Mouse (Mus musculus) kidney, embryonic 16.5 days (tissue): Measurements from ENCODE around the gene Zdhhc18. TPM values are rescaled to one million over a fixed set of nuclear protein-coding genes. Genes with fewer than 3 reads are reported as not detected.
"Not testable (repeated sequence)": the region's sequence is repeated elsewhere in the genome, so short reads cannot be mapped to it uniquely, and the experiment has no call there.

ENCODE experiments used
- ATAC-seq: fragments of 200-750 bp; cut with Nextera tagmentation; 2 replicates; pipeline ENCODE4 v1.8.0; 2017; ENCODE audit warnings: moderate TSS enrichment; ENCODE audit not compliant: low FRiP score, low TSS enrichment
- H3K27ac ChIP-seq: fragments of 300-500 bp; sonication (generic); 2 replicates; pipeline ENCODE4 v1.5.1; 2014; ENCODE audit warnings: low read length
- H3K27me3 ChIP-seq: fragments of 300-500 bp; sonication (generic); 2 replicates; pipeline ENCODE4 v1.6.1; 2014; ENCODE audit warnings: low read length, control low read depth, mixed read lengths; ENCODE audit not compliant: insufficient read depth
- H3K36me3 ChIP-seq: fragments of 300-500 bp; sonication (generic); 2 replicates; pipeline ENCODE4 v1.6.1; 2014; ENCODE audit warnings: low read length, control low read depth, mixed read lengths; ENCODE audit not compliant: insufficient read depth
- H3K4me1 ChIP-seq: fragments of 300-500 bp; sonication (generic); 2 replicates; pipeline ENCODE4 v1.6.1; 2014; ENCODE audit warnings: low read length, control low read depth, mixed read lengths; ENCODE audit not compliant: insufficient read depth
- H3K4me2 ChIP-seq: fragments of 300-500 bp; sonication (generic); replicated peaks from 2 replicates; pipeline ENCODE4 v1.6.1; 2014; ENCODE audit warnings: low read depth, low read length
- H3K4me3 ChIP-seq: fragments of 300-500 bp; sonication (generic); 2 replicates; pipeline ENCODE4 v1.5.1; 2014; ENCODE audit warnings: mild to moderate bottlenecking, low read length
- H3K9ac ChIP-seq: fragments of 300-500 bp; sonication (generic); replicated peaks from 2 replicates; pipeline ENCODE4 v1.6.1; 2014; ENCODE audit warnings: low read length
- H3K9me3 ChIP-seq: fragments of 300-500 bp; sonication (generic); 2 replicates; pipeline ENCODE4 v1.6.1; 2016; ENCODE audit warnings: low read length, control low read depth
- WGBS: fragments of 180-500 bp; shearing (Covaris S2); extraction: QIAGEN DNeasy Blood & Tissue Kit; methylation state at CpG from one replicate; pipeline ENCODE4 v1.1.7; 2014; 5-methylcytosine and 5-hydroxymethylcytosine counted together
- polyA plus RNA-seq: library from polyadenylated mRNA; unstranded; fragments of >200 nt; fragmentation: Nextera tagmentation; extraction: Ambion mirVana; gene quantifications from 2 replicates; pipeline ENCODE4 v1.2.1, GENCODE M21; 2015

Gene Zdhhc18
- polyA plus RNA-seq, 1 experiment from 2014 or later = 4.4 TPM

GRCm38 (mm10) chr4:133656997-133657396 lies 7.0 kb upstream of the Zdhhc18 start:
- no peaks in the 10 kb centered on the region for H3K9me3 ChIP-seq
- H3K4me2 ChIP-seq = no peak overlapping the region
- peaks cover 2% of the 10 kb centered on the region; the same call in 1 of the 2 replicates for H3K36me3 ChIP-seq
- 0 out of 2 replicates have a peak overlapping the region, but pooled peaks have one; percentile 11 for H3K9ac ChIP-seq
- peaks cover 52% of the 10 kb centered on the region for H3K4me1 ChIP-seq
- no peak overlapping the region for H3K4me3 ChIP-seq
- 22% methylated on average over 4 of the region's 4 CpGs for WGBS
- H3K27me3 ChIP-seq = no peaks in the 10 kb centered on the region
- no peak for ATAC-seq
- H3K27ac ChIP-seq = peak overlapping the region; percentile 73; the same call in 1 of the 2 replicates

- peak overlapping the region; percentile 73 for H3K27ac ChIP-seq
- WGBS = 28% methylated on average over 4 of the region's 4 CpGs
- no peak overlapping the region for H3K9ac ChIP-seq
- H3K9me3 ChIP-seq = no peaks in the 10 kb centered on the region
- no peaks in the 10 kb centered on the region for H3K36me3 ChIP-seq
- H3K4me3 ChIP-seq = no peak overlapping the region
- H3K4me1 ChIP-seq = peaks cover 59% of the 10 kb centered on the region
- no peaks in the 10 kb centered on the region for H3K27me3 ChIP-seq
- H3K4me2 ChIP-seq = 0 out of 2 replicates have a peak overlapping the region, but pooled peaks have one; percentile 12
- peak; percentile 72 for ATAC-seq
These were observed 6.3 kb upstream of the Zdhhc18 start for GRCm38 (mm10) chr4:133656294-133656693.

GRCm38 (mm10) chr4:133654070-133654469 lies 4.1 kb upstream of the Zdhhc18 start:
- not testable (repeated sequence) for H3K4me2 ChIP-seq, H3K9me3 ChIP-seq, ATAC-seq, H3K27ac ChIP-seq, H3K9ac ChIP-seq, H3K36me3 ChIP-seq, H3K27me3 ChIP-seq, H3K4me3 ChIP-seq
- H3K4me1 ChIP-seq = peaks cover 45% of the 10 kb centered on the region
- 93% methylated on average over 5 of the region's 5 CpGs for WGBS

- WGBS = 84% methylated on average over 10 of the region's 10 CpGs
- Histone ChIP-seq H3K9me3 (no peaks in the 10 kb centered on the region), H3K9ac (no peak overlapping the region), H3K27me3 (no peaks in the 10 kb centered on the region), H3K4me2 (no peak overlapping the region), H3K36me3 (no peaks in the 10 kb centered on the region), H3K27ac (no peak overlapping the region), H3K4me3 (no peak overlapping the region), H3K4me1 (peaks cover 32% of the 10 kb centered on the region)
- ATAC-seq = no peak
These were observed 2.8 kb upstream of the Zdhhc18 start for GRCm38 (mm10) chr4:133652746-133653145.

- no peak overlapping the region for H3K4me3 ChIP-seq
- no peak overlapping the region for H3K9ac ChIP-seq
- H3K36me3 ChIP-seq = no peaks in the 10 kb centered on the region
- H3K9me3 ChIP-seq = no peaks in the 10 kb centered on the region
- no peak overlapping the region for H3K4me2 ChIP-seq
- peaks cover 27% of the 10 kb centered on the region for H3K4me1 ChIP-seq
- ATAC-seq = no peak
- peak overlapping the region; percentile 29; the same call in 1 of the 2 replicates for H3K27ac ChIP-seq
- no peaks in the 10 kb centered on the region for H3K27me3 ChIP-seq
- WGBS = 49% methylated on average over 4 of the region's 4 CpGs
These were observed 2.0 kb upstream of the Zdhhc18 start for GRCm38 (mm10) chr4:133651986-133652385.

GRCm38 (mm10) chr4:133651445-133651844 lies 1.5 kb upstream of the Zdhhc18 start:
- Histone ChIP-seq H3K4me2 (no peak overlapping the region), H3K9me3 (no peaks in the 10 kb centered on the region), H3K27ac (peak overlapping the region; percentile 29; the same call in 1 of the 2 replicates), H3K9ac (0 out of 2 replicates have a peak overlapping the region, but pooled peaks have one; percentile 29), H3K4me3 (no peak overlapping the region), H3K27me3 (no peaks in the 10 kb centered on the region), H3K36me3 (no peaks in the 10 kb centered on the region), H3K4me1 (peaks cover 21% of the 10 kb centered on the region)
- 33% methylated on average over 10 of the region's 10 CpGs for WGBS
- no peak for ATAC-seq

- Histone ChIP-seq H3K4me1 (peaks cover 16% of the 10 kb centered on the region), H3K27ac (peak overlapping the region; percentile 64)
- 79% methylated on average over 5 of the region's 5 CpGs for WGBS
These were observed 490 bp downstream of the Zdhhc18 start for GRCm38 (mm10) chr4:133649464-133649863.

GRCm38 (mm10) chr4:133645680-133646079 lies 4.3 kb downstream of the Zdhhc18 start:
- 49% methylated on average over 21 of the region's 21 CpGs for WGBS
- no peak overlapping the region for H3K9ac ChIP-seq
- peaks cover 6% of the 10 kb centered on the region; the same call in 1 of the 2 replicates for H3K4me1 ChIP-seq
- H3K4me3 ChIP-seq = no peak overlapping the region
- peaks cover 10% of the 10 kb centered on the region; the same call in 1 of the 2 replicates for H3K9me3 ChIP-seq
- no peak for ATAC-seq
- H3K4me2 ChIP-seq = peak overlapping the region; percentile 2; the same call in 1 of the 2 replicates
- no peaks in the 10 kb centered on the region for H3K36me3 ChIP-seq
- H3K27me3 ChIP-seq = no peaks in the 10 kb centered on the region
- H3K27ac ChIP-seq = no peak overlapping the region

More at GRCm38 (mm10) chr4:133649464-133649863, 490 bp downstream of the Zdhhc18 start:
- H3K27me3 ChIP-seq, H3K9me3 ChIP-seq, ATAC-seq, H3K36me3 ChIP-seq: not testable (repeated sequence)
- H3K9ac ChIP-seq = peak overlapping the region; percentile 47
- peak overlapping the region; percentile 31 for H3K4me3 ChIP-seq
- H3K4me2 ChIP-seq = peak overlapping the region; percentile 43

GRCm38 (mm10) chr4:133645195-133645594 lies 4.8 kb downstream of the Zdhhc18 start:
- Histone ChIP-seq H3K9me3 (peaks cover 10% of the 10 kb centered on the region; the same call in 1 of the 2 replicates), H3K4me1 (peaks cover 6% of the 10 kb centered on the region; the same call in 1 of the 2 replicates), H3K27ac (no peak overlapping the region), H3K9ac (no peak overlapping the region), H3K4me2 (no peak overlapping the region), H3K27me3 (no peaks in the 10 kb centered on the region), H3K4me3 (no peak overlapping the region), H3K36me3 (no peaks in the 10 kb centered on the region)
- no peak for ATAC-seq
- WGBS = 85% methylated on average over 3 of the region's 3 CpGs

- no peak overlapping the region for H3K4me3 ChIP-seq
- H3K9me3 ChIP-seq = no peaks in the 10 kb centered on the region
- H3K27me3 ChIP-seq = no peaks in the 10 kb centered on the region
- H3K27ac ChIP-seq = no peak overlapping the region
- H3K4me1 ChIP-seq = peaks cover 21% of the 10 kb centered on the region
- no peak overlapping the region for H3K9ac ChIP-seq
- 79% methylated on average over 5 of the region's 5 CpGs for WGBS
- H3K4me2 ChIP-seq = no peak overlapping the region
- ATAC-seq = no peak
- H3K36me3 ChIP-seq = no peaks in the 10 kb centered on the region
These were observed 15.9 kb downstream of the Zdhhc18 start for GRCm38 (mm10) chr4:133634043-133634410.
